ENCODE assay signal across 19 mouse cellular contexts in the genomic region with DNA sequence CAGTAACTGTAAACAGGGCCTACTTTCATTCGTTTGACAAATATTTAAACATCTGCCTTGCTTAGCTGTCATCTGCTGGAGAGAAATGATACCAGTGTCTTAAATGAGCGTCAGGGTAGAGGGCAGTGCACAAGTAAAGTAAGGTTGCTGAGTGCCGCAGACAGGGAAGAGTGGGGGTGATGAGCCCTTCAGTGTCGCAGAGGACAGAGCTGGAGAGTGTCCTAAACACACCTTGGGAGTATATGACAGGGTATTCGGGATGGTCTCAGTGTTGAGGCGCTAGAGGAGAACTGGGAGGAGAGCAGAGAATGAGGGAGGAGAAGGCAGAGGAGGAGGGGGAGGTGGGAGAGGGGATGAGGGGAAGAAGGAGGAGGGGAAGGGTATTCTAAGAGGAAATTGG. TPM values are rescaled to one million over a fixed set of nuclear protein-coding genes. Genes with fewer than 3 reads are reported as not detected.
DNase-seq lines count a peak whose midpoint lies in the region; ATAC-seq and TF ChIP-seq lines count a peak whose summit lies in the region.
"Had no signal": no experiment of that assay in that cellular context is flagged by ENCODE, and none has a peak within 500 bp of the region (broad histone marks: within the 10 kb centered on the region; RNA-seq: fewer than 3 reads in every experiment).

No protein-coding gene starts in this region.

- H3K27me3 ChIP-seq in intestine, embryonic 16.5 days (replicated peaks; ENCODE audit: control insufficient read depth, insufficient read depth, low read length), result no peaks in the 10 kb centered on the region
- H3K27me3 ChIP-seq in intestine, embryonic 15.5 days (replicated peaks), result no peaks in the 10 kb centered on the region
- H3K27me3 ChIP-seq in kidney, postnatal 0 days (ENCODE audit: insufficient read depth, low read length), result no peaks in the 10 kb centered on the region
- H3K27me3 ChIP-seq in lung, embryonic 14.5 days (ENCODE audit: insufficient read depth, low read length), result no peaks in the 10 kb centered on the region
- H3K27me3 ChIP-seq in stomach, embryonic 15.5 days (replicated peaks), result no peaks in the 10 kb centered on the region
- H3K27me3 ChIP-seq in hindbrain, postnatal 0 days (ENCODE audit: insufficient read depth, low read length), result no peaks in the 10 kb centered on the region
- H3K27me3 ChIP-seq: forebrain, embryonic 13.5 days; heart, embryonic 13.5 days; hindbrain, embryonic 12.5 days had no signal

- H3K4me3 ChIP-seq in intestine, embryonic 16.5 days (ENCODE audit: low read length), result no peak overlapping the region
- H3K4me3 ChIP-seq in intestine, embryonic 15.5 days (replicated peaks), result no peak overlapping the region
- H3K4me3 ChIP-seq in kidney, postnatal 0 days (replicated peaks; ENCODE audit: low read depth, low read length), result no peak overlapping the region
- no peak overlapping the region for H3K4me3 ChIP-seq in lung, embryonic 14.5 days (ENCODE audit: low read depth, low read length)
- H3K4me3 ChIP-seq in stomach, embryonic 15.5 days (replicated peaks), result no peak overlapping the region
- H3K4me3 ChIP-seq in hindbrain, postnatal 0 days (ENCODE audit: low read length), result no peak overlapping the region
- H3K4me3 ChIP-seq: embryonic facial prominence, embryonic 10.5 days; forebrain, embryonic 13.5 days; gastrocnemius, adult 2 months; heart, embryonic 13.5 days; hindbrain, embryonic 12.5 days had no signal

- DNase-seq in kidney, postnatal 0 days (ENCODE audit: low spot score), result no peak
- DNase-seq in kidney, postnatal 25 days, result no peak
- DNase-seq in lung, embryonic 14.5 days, result no peak
- no peak for DNase-seq in lung, postnatal 25 days (ENCODE audit: low spot score)
- no peak for DNase-seq in hindbrain, postnatal 0 days (ENCODE audit: low spot score)
- DNase-seq: adrenal gland, adult 2 months; adrenal gland, postnatal 36 days; cerebellum, adult 2 months; gastrocnemius, adult 2 months; gastrocnemius, postnatal 25 days; heart, postnatal 4 days had no signal

- TF ChIP-seq CTCF in kidney, postnatal 0 days (IDR thresholded peaks at IDR 0.05; ENCODE audit: low read depth), result no peak
- TF ChIP-seq CTCF in lung, embryonic 14.5 days (IDR thresholded peaks at IDR 0.05; ENCODE audit: low read depth), result no peak
- no peak for TF ChIP-seq CTCF in hindbrain, postnatal 0 days (IDR thresholded peaks at IDR 0.05; ENCODE audit: low read depth)

- no peaks in the 10 kb centered on the region for H3K36me3 ChIP-seq in intestine, embryonic 16.5 days (ENCODE audit: control insufficient read depth, insufficient read depth, low read length)
- no peaks in the 10 kb centered on the region for H3K36me3 ChIP-seq in intestine, embryonic 15.5 days
- no peaks in the 10 kb centered on the region for H3K36me3 ChIP-seq in kidney, postnatal 0 days (ENCODE audit: insufficient read depth, low read length)
- H3K36me3 ChIP-seq in lung, embryonic 14.5 days (ENCODE audit: insufficient read depth), result no peaks in the 10 kb centered on the region
- H3K36me3 ChIP-seq in stomach, embryonic 15.5 days, result no peaks in the 10 kb centered on the region
- no peaks in the 10 kb centered on the region for H3K36me3 ChIP-seq in hindbrain, postnatal 0 days (ENCODE audit: insufficient read depth, low read length)
- H3K36me3 ChIP-seq: embryonic facial prominence, embryonic 10.5 days; heart, embryonic 13.5 days; hindbrain, embryonic 12.5 days had no signal

- 36% methylated on average over 6 of the region's 6 CpGs for WGBS in intestine, embryonic 16.5 days
- 33% methylated on average over 6 of the region's 6 CpGs for WGBS in intestine, embryonic 15.5 days
- WGBS in kidney, postnatal 0 days, result 25% methylated on average over 6 of the region's 6 CpGs
- WGBS in lung, embryonic 14.5 days, result 25% methylated on average over 6 of the region's 6 CpGs
- 33% methylated on average over 6 of the region's 6 CpGs for WGBS in stomach, embryonic 15.5 days
- 79% methylated on average over 6 of the region's 6 CpGs for WGBS in hindbrain, postnatal 0 days

- H3K9me3 ChIP-seq in intestine, embryonic 16.5 days (ENCODE audit: control insufficient read depth, low read length), result no peaks in the 10 kb centered on the region
- H3K9me3 ChIP-seq in intestine, embryonic 15.5 days, result no peaks in the 10 kb centered on the region
- no peaks in the 10 kb centered on the region for H3K9me3 ChIP-seq in kidney, postnatal 0 days (replicated peaks; ENCODE audit: low read length)
- no peaks in the 10 kb centered on the region for H3K9me3 ChIP-seq in lung, embryonic 14.5 days (ENCODE audit: low read depth, low read length)
- H3K9me3 ChIP-seq in stomach, embryonic 15.5 days, result no peaks in the 10 kb centered on the region
- no peaks in the 10 kb centered on the region for H3K9me3 ChIP-seq in hindbrain, postnatal 0 days (ENCODE audit: low read length)
- H3K9me3 ChIP-seq: embryonic facial prominence, embryonic 10.5 days; forebrain, embryonic 13.5 days; heart, embryonic 13.5 days; hindbrain, embryonic 12.5 days had no signal

- H3K4me2 ChIP-seq in intestine, embryonic 16.5 days (ENCODE audit: low read depth, low read length), result no peak overlapping the region
- H3K4me2 ChIP-seq in intestine, embryonic 15.5 days (replicated peaks), result no peak overlapping the region
- H3K4me2 ChIP-seq in kidney, postnatal 0 days (ENCODE audit: low read length), result no peak overlapping the region
- no peak overlapping the region for H3K4me2 ChIP-seq in lung, embryonic 14.5 days
- no peak overlapping the region for H3K4me2 ChIP-seq in stomach, embryonic 15.5 days
- no peak overlapping the region for H3K4me2 ChIP-seq in hindbrain, postnatal 0 days (ENCODE audit: low read depth, low read length)
- H3K4me2 ChIP-seq: forebrain, embryonic 13.5 days; heart, embryonic 13.5 days; hindbrain, embryonic 12.5 days had no signal

- peak overlapping the region; percentile 37 for H3K27ac ChIP-seq in intestine, embryonic 16.5 days (ENCODE audit: low read length)
- H3K27ac ChIP-seq in intestine, embryonic 15.5 days, result no peak overlapping the region
- H3K27ac ChIP-seq in kidney, postnatal 0 days, result peak overlapping the region; percentile 60
- peak overlapping the region; percentile 24; the same call in 1 of the 2 replicates for H3K27ac ChIP-seq in lung, embryonic 14.5 days (ENCODE audit: low read depth)
- peak overlapping the region; percentile 51; the same call in 1 of the 2 replicates for H3K27ac ChIP-seq in stomach, embryonic 15.5 days
- H3K27ac ChIP-seq in hindbrain, postnatal 0 days, result no peak overlapping the region
- H3K27ac ChIP-seq: embryonic facial prominence, embryonic 10.5 days; forebrain, embryonic 13.5 days; gastrocnemius, adult 2 months; heart, embryonic 13.5 days; hindbrain, embryonic 12.5 days had no signal

- no peak overlapping the region for H3K9ac ChIP-seq in intestine, embryonic 16.5 days (ENCODE audit: low read depth, low read length)
- H3K9ac ChIP-seq in intestine, embryonic 15.5 days, result no peak overlapping the region
- H3K9ac ChIP-seq in kidney, postnatal 0 days (ENCODE audit: low read depth, low read length), result no peak overlapping the region
- H3K9ac ChIP-seq in lung, embryonic 14.5 days, result no peak overlapping the region
- no peak overlapping the region for H3K9ac ChIP-seq in stomach, embryonic 15.5 days
- no peak overlapping the region for H3K9ac ChIP-seq in hindbrain, postnatal 0 days (replicated peaks; ENCODE audit: low read length)
- H3K9ac ChIP-seq: forebrain, embryonic 13.5 days; heart, embryonic 13.5 days; hindbrain, embryonic 12.5 days had no signal

- H3K4me1 ChIP-seq in intestine, embryonic 16.5 days (ENCODE audit: control insufficient read depth, insufficient read depth, low read length), result peaks cover 18% of the 10 kb centered on the region; the same call in 1 of the 2 replicates
- H3K4me1 ChIP-seq in intestine, embryonic 15.5 days (replicated peaks), result peaks cover 12% of the 10 kb centered on the region; the same call in 1 of the 2 replicates
- peaks cover 15% of the 10 kb centered on the region for H3K4me1 ChIP-seq in kidney, postnatal 0 days (replicated peaks; ENCODE audit: insufficient read depth, low read length)
- peaks cover 19% of the 10 kb centered on the region for H3K4me1 ChIP-seq in lung, embryonic 14.5 days (ENCODE audit: insufficient read depth)
- peaks cover 25% of the 10 kb centered on the region; the same call in 1 of the 2 replicates for H3K4me1 ChIP-seq in stomach, embryonic 15.5 days
- H3K4me1 ChIP-seq in hindbrain, postnatal 0 days (ENCODE audit: insufficient read depth, low read length), result no peaks in the 10 kb centered on the region
- H3K4me1 ChIP-seq: forebrain, embryonic 13.5 days had no signal

- ATAC-seq in intestine, embryonic 16.5 days, result no peak
- no peak for ATAC-seq in intestine, embryonic 15.5 days
- peak; percentile 57; the same call in 1 of the 2 replicates for ATAC-seq in kidney, postnatal 0 days (replicated peaks; ENCODE audit: low FRiP score, low read depth)
- ATAC-seq in lung, embryonic 14.5 days (ENCODE audit: insufficient read depth), result peak; percentile 21; the same call in 1 of the 2 replicates
- ATAC-seq in stomach, embryonic 15.5 days (ENCODE audit: insufficient read depth, low FRiP score, low read depth), result no peak
- ATAC-seq in hindbrain, postnatal 0 days, result no peak
- ATAC-seq: forebrain, embryonic 13.5 days had no signal

RNA-seq across cellular contexts. Expression of a gene that starts 12.2 kb away (rescaled TPM):
- 5.0 and 5.4 TPM in 2 replicates for polyA plus RNA-seq in intestine, embryonic 16.5 days (2015; fragmentation: Nextera tagmentation; extraction: Ambion mirVana)
- 6.4 and 7.5 TPM in 2 replicates for polyA plus RNA-seq in intestine, embryonic 15.5 days (2015; fragmentation: Nextera tagmentation; extraction: Ambion mirVana)
- polyA plus RNA-seq in kidney, postnatal 0 days (2015; fragmentation: Nextera tagmentation; extraction: Ambion mirVana), result 5.6 and 6.1 TPM in 2 replicates
- 8.3 and 9.5 TPM in 2 replicates for polyA plus RNA-seq in lung, embryonic 14.5 days (2014; fragmentation: Nextera tagmentation; extraction: Ambion mirVana)
- polyA plus RNA-seq in stomach, embryonic 15.5 days (2015; fragmentation: Nextera tagmentation; extraction: Ambion mirVana), result 9.3 TPM in 2 replicates
- total RNA-seq in hindbrain, postnatal 0 days (2014; rRNA removed), result 0.47 and 0.78 TPM in 2 replicates
- polyA plus RNA-seq in hindbrain, postnatal 0 days (2015; fragmentation: Nextera tagmentation; extraction: Ambion mirVana), result 0.63 and 0.74 TPM in 2 replicates
- total RNA-seq: CH12.LX had no signal

Comparison
In these comparisons a context has a peak if more than half of its experiments do, and no peak if none do; other contexts are left out.
1. H3K27ac ChIP-seq: peak in intestine, embryonic 16.5 days (single experiment), kidney, postnatal 0 days (single experiment), lung, embryonic 14.5 days (single experiment) and stomach, embryonic 15.5 days (single experiment); none in intestine, embryonic 15.5 days (single experiment) and hindbrain, postnatal 0 days (single experiment).
2. ATAC-seq: peak in kidney, postnatal 0 days (single experiment) and lung, embryonic 14.5 days (single experiment); none in intestine, embryonic 16.5 days (single experiment), intestine, embryonic 15.5 days (single experiment), stomach, embryonic 15.5 days (single experiment) and hindbrain, postnatal 0 days (single experiment).